Mouse (Mus musculus) limb, embryonic 11.5 days (tissue): ENCODE measurements around the gene Ppp1cc. TPM values are rescaled to one million over a fixed set of nuclear protein-coding genes. Genes with fewer than 3 reads are reported as not detected.

Experiments used
- ATAC-seq: fragments of 200-750 bp; cut with Nextera tagmentation; 2 replicates; pipeline ENCODE4 v1.8.0; 2017; ENCODE audit warnings: low read depth; ENCODE audit not compliant: insufficient number of reproducible peaks, low FRiP score, low TSS enrichment
- DNase-seq: peaks from one replicate; pipeline ENCODE4 v3.0.0-alpha.2; 2015; ENCODE audit warnings: low spot score
- H3K27ac ChIP-seq: fragments of 300-500 bp; sonication (generic); replicated peaks from 2 replicates; pipeline ENCODE4 v1.5.1; 2014; ENCODE audit warnings: low read depth, mild to moderate bottlenecking, low read length
- H3K27me3 ChIP-seq: fragments of 300-500 bp; sonication (generic); 2 replicates; pipeline ENCODE4 v1.6.1; 2014; ENCODE audit warnings: mild to moderate bottlenecking, low read length, mixed read lengths; ENCODE audit not compliant: control insufficient read depth, insufficient read depth
- H3K36me3 ChIP-seq: fragments of 300-500 bp; sonication (generic); 2 replicates; pipeline ENCODE4 v1.6.1; 2014; ENCODE audit warnings: mild to moderate bottlenecking, low read length, moderate library complexity, mixed read lengths; ENCODE audit not compliant: control insufficient read depth, insufficient read depth
- H3K4me1 ChIP-seq: fragments of 300-500 bp; sonication (generic); 2 replicates; pipeline ENCODE4 v1.6.1; 2014; ENCODE audit warnings: low read length, mixed read lengths; ENCODE audit not compliant: control insufficient read depth, insufficient read depth
- H3K4me2 ChIP-seq: fragments of 300-500 bp; sonication (generic); 2 replicates; pipeline ENCODE4 v1.6.1; 2014; ENCODE audit warnings: low read depth, mild to moderate bottlenecking, moderate library complexity; ENCODE audit not compliant: severe bottlenecking
- H3K4me3 ChIP-seq: fragments of 300-500 bp; sonication (generic); 2 replicates; pipeline ENCODE4 v1.5.1; 2014; ENCODE audit warnings: low read depth, low read length
- H3K9ac ChIP-seq: fragments of 300-500 bp; sonication (generic); 2 replicates; pipeline ENCODE4 v1.6.1; 2014; ENCODE audit warnings: mild to moderate bottlenecking, low read length
- H3K9me3 ChIP-seq: fragments of 300-500 bp; sonication (generic); 2 replicates; pipeline ENCODE4 v1.6.1; 2016; ENCODE audit warnings: low read length; ENCODE audit not compliant: control insufficient read depth
- WGBS: fragments of 180-500 bp; shearing (Covaris S2); extraction: QIAGEN DNeasy Blood & Tissue Kit; methylation state at CpG from one replicate; pipeline ENCODE4 v1.1.7; 2014; 5-methylcytosine and 5-hydroxymethylcytosine counted together
- polyA plus RNA-seq: library from polyadenylated mRNA; unstranded; fragments of >200 nt; fragmentation: Nextera tagmentation; extraction: Ambion mirVana; gene quantifications from 2 replicates; pipeline ENCODE4 v1.2.1, GENCODE M21; 2014

The Ppp1cc gene
- polyA plus RNA-seq, 1 experiment from 2014 or later: 314 TPM

- no peaks in the 10 kb centered on the region for H3K36me3 ChIP-seq
- peaks cover 5% of the 10 kb centered on the region; the same call in 1 of the 2 replicates for H3K4me1 ChIP-seq
- no peaks in the 10 kb centered on the region for H3K27me3 ChIP-seq
- WGBS: 82% methylated on average over 7 of the region's 7 CpGs
- no peak overlapping the region for H3K4me2 ChIP-seq
- no peaks in the 10 kb centered on the region for H3K9me3 ChIP-seq
- H3K4me3 ChIP-seq: no peak overlapping the region
- DNase-seq (no peak), ATAC-seq (no peak)
- H3K27ac ChIP-seq: no peak overlapping the region
- H3K9ac ChIP-seq: no peak overlapping the region
Measured at GRCm38 (mm10) chr5:122218928-122219327, 60.9 kb downstream of the Ppp1cc start.

GRCm38 (mm10) chr5:122219655-122220629 lies 61.9 kb downstream of the Ppp1cc start:
- Histone ChIP-seq H3K4me1 (peaks cover 5% of the 10 kb centered on the region; the same call in 1 of the 2 replicates), H3K27me3 (no peaks in the 10 kb centered on the region), H3K4me2 (no peak overlapping the region), H3K36me3 (no peaks in the 10 kb centered on the region), H3K9me3 (no peaks in the 10 kb centered on the region), H3K27ac (no peak overlapping the region), H3K9ac (no peak overlapping the region), H3K4me3 (no peak overlapping the region)
- 66% methylated on average over 18 of the region's 18 CpGs for WGBS
- DNase-seq (no peak), ATAC-seq (no peak)

GRCm38 (mm10) chr5:122221085-122221484 lies 63.0 kb downstream of the Ppp1cc start:
- no peak overlapping the region for H3K4me3 ChIP-seq
- 89% methylated on average over 4 of the region's 4 CpGs for WGBS

GRCm38 (mm10) chr5:122224291-122224690 lies 66.2 kb downstream of the Ppp1cc start:
- DNase-seq (no peak), ATAC-seq (no peak)
- H3K4me3 ChIP-seq: no peak overlapping the region
- H3K4me2 ChIP-seq: no peak overlapping the region
- peaks cover 5% of the 10 kb centered on the region; the same call in 1 of the 2 replicates for H3K4me1 ChIP-seq
- no peak overlapping the region for H3K9ac ChIP-seq
- no peaks in the 10 kb centered on the region for H3K36me3 ChIP-seq
- 92% methylated on average over 2 of the region's 2 CpGs for WGBS
- no peak overlapping the region for H3K27ac ChIP-seq
- peaks cover 3% of the 10 kb centered on the region; the same call in 1 of the 2 replicates for H3K9me3 ChIP-seq
- H3K27me3 ChIP-seq: no peaks in the 10 kb centered on the region

More at GRCm38 (mm10) chr5:122221085-122221484, 63.0 kb downstream of the Ppp1cc start:
- Histone ChIP-seq H3K4me2 (no peak overlapping the region), H3K9ac (no peak overlapping the region), H3K27ac (no peak overlapping the region), H3K9me3 (no peaks in the 10 kb centered on the region), H3K4me1 (peaks cover 5% of the 10 kb centered on the region; the same call in 1 of the 2 replicates), H3K27me3 (no peaks in the 10 kb centered on the region), H3K36me3 (no peaks in the 10 kb centered on the region)
- ATAC-seq: no peak
- DNase-seq: no peak

Other genes with a start within 250 kb of the Ppp1cc start
- gene Cux2, start 108.2 kb upstream of the Ppp1cc start, polyA plus RNA-seq: 3.0 and 3.7 TPM in 2 replicates
- 3.4 TPM in 1 of 2 replicates, not detected in the other for gene Myl2, start 57.3 kb upstream of the Ppp1cc start, polyA plus RNA-seq
- gene Ccdc63, start 17.5 kb upstream of the Ppp1cc start, polyA plus RNA-seq: 0.04 TPM in 1 of 2 replicates, not detected in the other
- 6.0 and 8.5 TPM in 2 replicates for gene Hvcn1, start 48.5 kb downstream of the Ppp1cc start, polyA plus RNA-seq
- 3.6 and 4.0 TPM in 2 replicates for gene Tctn1, start 106.2 kb downstream of the Ppp1cc start, polyA plus RNA-seq
- 8.5 and 9.2 TPM in 2 replicates for gene Pptc7, start 126.1 kb downstream of the Ppp1cc start, polyA plus RNA-seq
- gene Rad9b, start 196.0 kb downstream of the Ppp1cc start, polyA plus RNA-seq: 10.8 and 11.6 TPM in 2 replicates
- gene Vps29, start 196.1 kb downstream of the Ppp1cc start, polyA plus RNA-seq: 169 and 180 TPM in 2 replicates
- gene Gpn3, start 213.6 kb downstream of the Ppp1cc start, polyA plus RNA-seq: 86.2 and 89.3 TPM in 2 replicates
- 99.6 and 107 TPM in 2 replicates for gene Fam216a, start 214.1 kb downstream of the Ppp1cc start, polyA plus RNA-seq
- 45.4 and 52.0 TPM in 2 replicates for gene Arpc3, start 233.6 kb downstream of the Ppp1cc start, polyA plus RNA-seq